Mouse (Mus musculus) stomach, embryonic 14.5 days (tissue): Measurements from ENCODE around the gene Poc1b. TPM values are rescaled to one million over a fixed set of nuclear protein-coding genes. Genes with fewer than 3 reads are reported as not detected.

Source experiments
- ATAC-seq: fragments of 200-750 bp; cut with Nextera tagmentation; 2 replicates; pipeline ENCODE4 v1.8.0; 2017; ENCODE audit warnings: low read depth, moderate TSS enrichment; ENCODE audit not compliant: insufficient number of reproducible peaks, insufficient read depth, low FRiP score
- H3K27ac ChIP-seq: fragments of 300-500 bp; sonication (generic); 2 replicates; pipeline ENCODE4 v1.5.1; 2014; ENCODE audit warnings: mild to moderate bottlenecking, low read length, moderate library complexity, mixed read lengths
- H3K27me3 ChIP-seq: fragments of 300-500 bp; sonication (generic); 2 replicates; pipeline ENCODE4 v1.6.1; 2014; ENCODE audit warnings: low read length, control low read depth, mixed read lengths; ENCODE audit not compliant: control insufficient read depth, insufficient read depth
- H3K36me3 ChIP-seq: fragments of 300-500 bp; sonication (generic); 2 replicates; pipeline ENCODE4 v1.6.1; 2014; ENCODE audit warnings: mild to moderate bottlenecking, control low read depth, low read length, moderate library complexity, mixed read lengths; ENCODE audit not compliant: control insufficient read depth, insufficient read depth
- H3K4me1 ChIP-seq: fragments of 300-500 bp; sonication (generic); 2 replicates; pipeline ENCODE4 v1.6.1; 2014; ENCODE audit warnings: low read length, control low read depth, mixed read lengths; ENCODE audit not compliant: control insufficient read depth, insufficient read depth
- H3K4me2 ChIP-seq: fragments of 300-500 bp; sonication (generic); replicated peaks from 2 replicates; pipeline ENCODE4 v1.6.1; 2014; ENCODE audit warnings: low read depth, low read length, control low read depth
- H3K4me3 ChIP-seq: fragments of 300-500 bp; sonication (generic); 2 replicates; pipeline ENCODE4 v1.5.1; 2014; ENCODE audit warnings: low read depth, low read length, control low read depth
- H3K9ac ChIP-seq: fragments of 300-500 bp; sonication (generic); replicated peaks from 2 replicates; pipeline ENCODE4 v1.6.1; 2014; ENCODE audit warnings: low read depth, mild to moderate bottlenecking, control low read depth, low read length, moderate library complexity, mixed read lengths
- H3K9me3 ChIP-seq: fragments of 300-500 bp; sonication (generic); 2 replicates; pipeline ENCODE4 v1.6.1; 2016; ENCODE audit warnings: low read depth, low read length, control low read depth; ENCODE audit not compliant: control insufficient read depth
- WGBS: fragments of 180-500 bp; shearing (Covaris S2); extraction: QIAGEN DNeasy Blood & Tissue Kit; methylation state at CpG from one replicate; pipeline ENCODE4 v1.1.7; 2014; 5-methylcytosine and 5-hydroxymethylcytosine counted together
- polyA plus RNA-seq: library from polyadenylated mRNA; unstranded; fragments of >200 nt; fragmentation: Nextera tagmentation; extraction: Ambion mirVana; gene quantifications from 2 replicates; pipeline ENCODE4 v1.2.1, GENCODE M21; 2014

Gene Poc1b
- polyA plus RNA-seq, 1 experiment from 2014 or later = 24.9 TPM

DNA sequence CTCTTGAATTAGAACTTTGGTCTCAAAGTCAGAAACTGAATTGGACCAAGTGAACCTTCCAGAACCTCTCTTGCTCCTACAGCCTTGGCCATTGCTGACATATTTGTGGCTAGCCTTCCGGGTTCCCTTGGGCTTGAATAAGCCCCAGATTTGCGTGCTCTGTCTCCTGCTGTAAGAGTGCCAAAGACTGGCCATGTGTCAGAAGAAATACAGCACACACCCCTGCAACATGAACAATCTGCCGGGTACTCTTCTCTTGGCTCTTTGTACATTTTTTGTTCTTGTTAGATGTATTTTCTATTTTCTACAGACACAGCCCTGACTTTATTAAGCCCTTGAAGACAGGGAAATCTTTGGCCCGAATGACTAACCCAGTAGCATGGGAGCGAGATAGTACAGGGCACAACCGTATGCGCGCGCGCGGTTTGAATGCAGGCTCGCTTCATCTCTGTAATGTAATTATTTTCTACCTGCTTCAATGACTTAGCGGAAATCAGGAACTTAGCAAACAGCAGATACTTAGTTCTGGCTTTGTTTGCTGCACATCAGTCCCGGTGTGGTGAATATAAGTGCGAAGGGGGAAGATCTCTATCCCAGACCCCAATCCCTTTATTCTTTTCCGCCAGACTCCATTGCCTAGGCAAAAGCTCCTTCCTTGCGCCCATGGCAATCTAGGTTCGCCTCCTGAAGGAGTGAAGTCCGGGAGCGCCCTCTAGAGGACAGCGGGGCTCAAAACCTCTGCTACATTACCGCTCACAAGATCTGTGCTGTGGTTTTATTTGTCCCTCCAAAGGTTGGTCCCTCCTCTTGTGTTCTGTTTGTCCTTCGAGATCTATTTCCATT is 22.2 kb upstream of the Poc1b start:
- H3K9me3 ChIP-seq = no peaks in the 10 kb centered on the region
- no peak overlapping the region for H3K9ac ChIP-seq
- H3K4me3 ChIP-seq = no peak overlapping the region
- no peaks in the 10 kb centered on the region for H3K4me1 ChIP-seq
- H3K36me3 ChIP-seq = no peaks in the 10 kb centered on the region
- peak; percentile 69 for ATAC-seq
- no peak overlapping the region for H3K27ac ChIP-seq
- WGBS = 46% methylated on average over 23 of the region's 23 CpGs
- H3K4me2 ChIP-seq = 0 out of 2 replicates have a peak overlapping the region, but pooled peaks have one; percentile 5
- no peaks in the 10 kb centered on the region for H3K27me3 ChIP-seq

DNA sequence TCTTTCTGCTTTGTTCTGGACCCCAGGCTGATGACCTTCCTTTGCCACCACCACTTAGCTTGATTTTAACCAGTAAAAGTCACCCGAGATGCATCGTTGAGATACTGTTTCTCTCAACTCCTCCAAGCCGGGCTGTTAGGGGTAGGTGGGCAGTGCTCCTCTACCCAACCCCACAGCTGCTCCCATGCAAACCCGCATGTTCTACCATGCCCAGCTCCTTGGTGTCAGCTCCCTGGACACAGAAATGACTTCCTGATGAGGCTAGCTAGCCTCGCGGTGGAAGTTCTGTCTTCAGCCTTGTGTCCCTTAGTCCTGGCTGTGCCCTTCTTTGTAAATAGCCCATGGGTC is 21.6 kb upstream of the Poc1b start:
- no peaks in the 10 kb centered on the region for H3K9me3 ChIP-seq
- H3K36me3 ChIP-seq = no peaks in the 10 kb centered on the region
- H3K27ac ChIP-seq = no peak overlapping the region
- no peaks in the 10 kb centered on the region for H3K4me1 ChIP-seq
- no peak overlapping the region for H3K4me3 ChIP-seq
- H3K9ac ChIP-seq = no peak overlapping the region
- peak; percentile 23; the same call in 1 of the 2 replicates for ATAC-seq
- WGBS = 56% methylated on average over 6 of the region's 6 CpGs
- H3K27me3 ChIP-seq = no peaks in the 10 kb centered on the region
- 0 out of 2 replicates have a peak overlapping the region, but pooled peaks have one; percentile 5 for H3K4me2 ChIP-seq

DNA sequence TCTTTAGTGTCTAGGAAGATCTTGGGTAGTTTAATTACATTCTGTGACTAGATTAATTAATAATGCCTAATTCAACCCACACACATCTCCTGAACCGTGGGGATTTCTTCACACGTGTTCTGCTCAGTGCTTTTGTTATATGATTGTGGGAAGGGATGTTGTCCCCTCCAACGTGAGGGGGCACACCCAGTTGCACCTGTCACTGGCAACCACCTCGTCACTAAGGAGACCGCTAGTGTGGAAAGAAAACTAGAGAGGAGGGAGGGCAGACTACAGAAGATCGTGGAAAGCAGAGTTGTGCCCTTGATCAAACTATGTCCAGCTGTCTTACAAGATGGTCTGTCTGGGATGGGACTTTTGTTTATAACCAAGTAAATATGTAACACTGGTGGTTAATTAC is 20.8 kb upstream of the Poc1b start:
- WGBS = 66% methylated on average over 6 of the region's 6 CpGs

DNA sequence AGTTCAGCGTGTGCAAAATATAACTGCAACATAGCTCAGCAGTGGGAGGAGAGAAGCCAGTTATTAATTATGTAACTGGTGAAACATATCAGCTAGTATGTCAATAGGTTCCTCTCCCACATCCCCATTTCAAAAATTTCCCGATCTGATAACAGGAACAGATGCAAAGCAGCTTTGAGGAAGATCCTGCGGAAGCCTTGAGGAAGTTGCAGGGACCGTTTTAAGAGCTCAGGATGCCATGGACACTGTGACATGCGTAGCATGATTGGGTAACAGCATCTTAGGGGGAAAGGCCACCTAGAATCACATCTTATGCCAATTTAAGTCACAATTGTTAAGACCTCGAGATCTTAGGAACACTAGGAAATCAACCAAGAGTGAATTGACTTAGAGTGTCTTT is 16.9 kb upstream of the Poc1b start:
- no peaks in the 10 kb centered on the region for H3K27me3 ChIP-seq
- no peak overlapping the region for H3K4me2 ChIP-seq
- H3K27ac ChIP-seq = no peak overlapping the region
- H3K9me3 ChIP-seq = no peaks in the 10 kb centered on the region
- WGBS = 80% methylated on average over 6 of the region's 6 CpGs
- ATAC-seq = no peak
- H3K4me3 ChIP-seq = no peak overlapping the region
- H3K9ac ChIP-seq = no peak overlapping the region
- no peaks in the 10 kb centered on the region for H3K36me3 ChIP-seq
- no peaks in the 10 kb centered on the region for H3K4me1 ChIP-seq

More for the DNA sequence above, 20.8 kb upstream of the Poc1b start:
- Histone ChIP-seq H3K9ac (no peak overlapping the region), H3K4me3 (no peak overlapping the region), H3K9me3 (no peaks in the 10 kb centered on the region), H3K27me3 (no peaks in the 10 kb centered on the region), H3K27ac (no peak overlapping the region), H3K36me3 (no peaks in the 10 kb centered on the region), H3K4me1 (no peaks in the 10 kb centered on the region), H3K4me2 (no peak overlapping the region)
- no peak for ATAC-seq

- H3K9ac ChIP-seq = no peak overlapping the region
- H3K4me2 ChIP-seq = no peak overlapping the region
- H3K4me1 ChIP-seq = no peaks in the 10 kb centered on the region
- no peaks in the 10 kb centered on the region for H3K27me3 ChIP-seq
- no peak for ATAC-seq
- no peaks in the 10 kb centered on the region for H3K9me3 ChIP-seq
- WGBS = 66% methylated on average over 2 of the region's 2 CpGs
- no peak overlapping the region for H3K4me3 ChIP-seq
- H3K27ac ChIP-seq = no peak overlapping the region
- H3K36me3 ChIP-seq = no peaks in the 10 kb centered on the region
These were observed 13.5 kb upstream of the Poc1b start for GRCm38 (mm10) chr10:99093364-99093763.

DNA sequence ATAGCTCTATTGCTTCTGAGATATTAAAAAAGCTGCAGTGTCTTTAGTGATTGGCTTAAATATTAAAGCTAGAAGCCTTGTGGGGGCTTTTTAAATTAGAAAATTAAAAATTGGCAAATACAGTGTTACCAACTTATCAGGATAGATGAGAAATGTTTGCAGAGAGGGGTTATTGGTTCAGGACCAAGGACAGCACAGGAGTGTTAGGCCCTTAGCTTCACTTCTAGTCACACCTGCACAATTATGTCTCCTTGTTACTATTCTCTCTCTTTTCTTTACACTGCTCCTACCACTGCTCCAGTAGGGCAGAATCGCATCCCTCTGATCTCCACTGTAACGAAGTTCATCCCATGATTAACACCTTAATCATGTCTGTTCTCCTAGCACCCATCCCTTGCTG is 11.7 kb upstream of the Poc1b start:
- no peaks in the 10 kb centered on the region for H3K9me3 ChIP-seq
- H3K36me3 ChIP-seq = no peaks in the 10 kb centered on the region
- no peak overlapping the region for H3K4me2 ChIP-seq
- H3K27me3 ChIP-seq = no peaks in the 10 kb centered on the region
- H3K4me3 ChIP-seq = no peak overlapping the region
- no peak overlapping the region for H3K27ac ChIP-seq
- H3K9ac ChIP-seq = no peak overlapping the region
- ATAC-seq = no peak
- WGBS = 85% methylated on average over 2 of the region's 2 CpGs
- H3K4me1 ChIP-seq = no peaks in the 10 kb centered on the region

DNA sequence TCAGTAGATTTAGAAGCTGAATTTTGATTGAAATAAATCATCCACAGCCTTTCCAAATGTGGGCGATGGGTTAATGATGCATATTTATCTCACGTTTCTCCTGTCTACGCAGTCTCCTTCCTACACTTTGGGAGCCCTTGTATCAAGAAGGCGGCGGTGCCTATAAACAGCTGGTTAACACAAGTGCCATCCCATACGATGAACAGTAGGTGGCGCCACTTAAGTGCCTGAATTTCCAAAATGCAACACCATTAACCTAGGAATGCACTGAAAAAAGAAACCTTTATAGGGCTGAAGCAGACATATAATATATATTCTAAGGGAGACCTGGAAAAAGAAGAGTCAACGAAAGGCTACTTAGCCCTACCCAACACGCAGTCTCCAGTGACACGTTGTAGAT is 9.5 kb upstream of the Poc1b start:
- no peak for ATAC-seq
- no peak overlapping the region for H3K27ac ChIP-seq
- no peaks in the 10 kb centered on the region for H3K9me3 ChIP-seq
- 73% methylated on average over 10 of the region's 10 CpGs for WGBS
- no peak overlapping the region for H3K4me2 ChIP-seq
- H3K9ac ChIP-seq = no peak overlapping the region
- H3K4me1 ChIP-seq = no peaks in the 10 kb centered on the region
- no peaks in the 10 kb centered on the region for H3K36me3 ChIP-seq
- no peak overlapping the region for H3K4me3 ChIP-seq
- no peaks in the 10 kb centered on the region for H3K27me3 ChIP-seq

DNA sequence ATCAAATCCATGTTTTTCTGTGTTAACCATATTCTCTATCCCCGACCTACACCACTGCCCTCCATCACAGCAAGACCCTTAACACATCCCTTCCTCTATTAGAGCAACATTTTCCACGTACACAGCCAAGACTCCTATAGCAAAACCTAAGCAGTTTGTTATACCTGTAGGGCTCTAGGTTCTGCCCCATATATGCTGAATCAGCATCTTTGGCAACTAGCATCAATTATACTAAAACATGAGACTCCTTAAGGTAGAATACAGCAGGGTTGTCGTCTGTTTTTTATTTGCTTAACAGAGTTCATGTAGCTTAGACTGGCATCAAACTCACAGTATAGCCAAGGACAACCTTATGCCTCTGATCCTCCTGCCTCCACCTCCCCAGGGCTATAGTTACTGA is 1.3 kb upstream of the Poc1b start:
- H3K4me1 ChIP-seq = no peaks in the 10 kb centered on the region
- 80% methylated on average over 3 of the region's 3 CpGs for WGBS

More for the DNA sequence above, 1.3 kb upstream of the Poc1b start:
- no peak overlapping the region for H3K4me3 ChIP-seq
- H3K9ac ChIP-seq = no peak overlapping the region
- H3K27ac ChIP-seq = no peak overlapping the region
- no peak overlapping the region for H3K4me2 ChIP-seq
- H3K27me3 ChIP-seq = no peaks in the 10 kb centered on the region
- peaks cover 7% of the 10 kb centered on the region; the same call in 1 of the 2 replicates for H3K36me3 ChIP-seq
- ATAC-seq = no peak
- H3K9me3 ChIP-seq = no peaks in the 10 kb centered on the region
